In the genomic region with DNA sequence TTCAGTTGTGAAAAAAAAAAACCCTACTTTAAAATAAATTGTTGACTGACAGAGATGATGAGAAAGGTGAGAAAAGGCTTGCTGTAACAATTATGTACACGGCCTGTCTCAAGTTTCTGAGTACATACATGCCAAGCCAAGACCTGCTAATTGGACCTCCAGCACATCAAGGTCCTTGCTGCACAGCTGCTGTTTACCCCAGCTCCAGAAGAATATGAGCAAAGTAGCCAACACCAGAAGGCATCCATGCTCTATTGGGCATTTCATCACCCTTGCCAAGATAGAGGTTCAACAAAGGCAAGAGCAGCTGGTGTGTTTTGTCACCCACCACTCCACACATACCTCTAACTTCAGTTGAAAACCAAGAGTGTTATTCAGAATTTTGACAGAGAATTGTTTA, we compare ENCODE assay signal across 11 mouse cellular contexts.
DNase-seq lines count a peak whose midpoint lies in the region; ATAC-seq lines count a peak whose summit lies in the region.
"Had no signal": no experiment of that assay in that cellular context is flagged by ENCODE, and none has a peak within 500 bp of the region (broad histone marks: within the 10 kb centered on the region; RNA-seq: fewer than 3 reads in every experiment).

No protein-coding gene starts in this region.

- no peaks in the 10 kb centered on the region for H3K9me3 ChIP-seq in heart, embryonic 14.5 days (ENCODE audit: control insufficient read depth, low read length)
- no peaks in the 10 kb centered on the region for H3K9me3 ChIP-seq in heart, embryonic 11.5 days (replicated peaks; ENCODE audit: control insufficient read depth, low read length)
- no peaks in the 10 kb centered on the region for H3K9me3 ChIP-seq in lung, embryonic 15.5 days
- no peaks in the 10 kb centered on the region for H3K9me3 ChIP-seq in embryonic facial prominence, embryonic 13.5 days
- no peaks in the 10 kb centered on the region for H3K9me3 ChIP-seq in limb, embryonic 11.5 days (ENCODE audit: control insufficient read depth, low read length)

- no peaks in the 10 kb centered on the region for H3K27me3 ChIP-seq in heart, embryonic 14.5 days (ENCODE audit: control insufficient read depth, insufficient read depth, low read length)
- no peaks in the 10 kb centered on the region for H3K27me3 ChIP-seq in heart, embryonic 11.5 days (ENCODE audit: control insufficient read depth, insufficient read depth, low read length)
- no peaks in the 10 kb centered on the region for H3K27me3 ChIP-seq in lung, embryonic 15.5 days
- H3K27me3 ChIP-seq in embryonic facial prominence, embryonic 13.5 days = no peaks in the 10 kb centered on the region
- H3K27me3 ChIP-seq in limb, embryonic 11.5 days (ENCODE audit: control insufficient read depth, insufficient read depth, low read length) = no peaks in the 10 kb centered on the region

- no peak for ATAC-seq in heart, embryonic 14.5 days (ENCODE audit: insufficient number of reproducible peaks, insufficient read depth, low FRiP score, low read depth)
- no peak for ATAC-seq in heart, embryonic 11.5 days (replicated peaks; ENCODE audit: insufficient number of reproducible peaks, low FRiP score, low TSS enrichment)
- ATAC-seq in lung, embryonic 15.5 days (ENCODE audit: borderline replicate concordance, extremely low read depth, low FRiP score, low TSS enrichment) = no peak
- ATAC-seq in embryonic facial prominence, embryonic 13.5 days (ENCODE audit: insufficient number of reproducible peaks, insufficient read depth, low FRiP score, low TSS enrichment, low read depth) = no peak
- no peak for ATAC-seq in limb, embryonic 11.5 days (ENCODE audit: insufficient number of reproducible peaks, low FRiP score, low TSS enrichment, low read depth)

- peaks cover 7 to 20% of the 10 kb centered on the region in 2 experiments for H3K4me1 ChIP-seq in heart, embryonic 14.5 days (ENCODE audit: control insufficient read depth in 2 of 2, insufficient read depth in 2 of 2, low read length in 2 of 2)
- H3K4me1 ChIP-seq in heart, embryonic 11.5 days (ENCODE audit: control insufficient read depth, insufficient read depth, low read length) = no peaks in the 10 kb centered on the region
- no peaks in the 10 kb centered on the region for H3K4me1 ChIP-seq in lung, embryonic 15.5 days
- peaks cover 16% of the 10 kb centered on the region for H3K4me1 ChIP-seq in embryonic facial prominence, embryonic 13.5 days
- peaks cover 15% of the 10 kb centered on the region for H3K4me1 ChIP-seq in limb, embryonic 11.5 days (ENCODE audit: control insufficient read depth, insufficient read depth, low read length)

- no peak overlapping the region for H3K4me3 ChIP-seq in heart, embryonic 14.5 days (ENCODE audit: control insufficient read depth in 1 of 2, insufficient read depth in 1 of 2, low read depth in 1 of 2, low read length in 2 of 2)
- no peak overlapping the region for H3K4me3 ChIP-seq in heart, embryonic 11.5 days (ENCODE audit: low read depth, low read length)
- no peak overlapping the region for H3K4me3 ChIP-seq in lung, embryonic 15.5 days
- no peak overlapping the region for H3K4me3 ChIP-seq in embryonic facial prominence, embryonic 13.5 days
- H3K4me3 ChIP-seq in limb, embryonic 11.5 days (ENCODE audit: low read depth, low read length) = no peak overlapping the region

- H3K36me3 ChIP-seq in heart, embryonic 14.5 days (ENCODE audit: control insufficient read depth, insufficient read depth, low read length) = no peaks in the 10 kb centered on the region
- no peaks in the 10 kb centered on the region for H3K36me3 ChIP-seq in heart, embryonic 11.5 days (ENCODE audit: control insufficient read depth, insufficient read depth, low read length)
- no peaks in the 10 kb centered on the region for H3K36me3 ChIP-seq in lung, embryonic 15.5 days
- H3K36me3 ChIP-seq in embryonic facial prominence, embryonic 13.5 days = no peaks in the 10 kb centered on the region
- H3K36me3 ChIP-seq in limb, embryonic 11.5 days (ENCODE audit: control insufficient read depth, insufficient read depth, low read length) = no peaks in the 10 kb centered on the region

- peak overlapping the region; percentile 25 to 42; a peak in 3 of 4 replicates for H3K27ac ChIP-seq in heart, embryonic 14.5 days (replicated peaks in 1 of 2; ENCODE audit: control insufficient read depth in 1 of 2, insufficient read depth in 1 of 2, low read depth in 2 of 2, low read length in 2 of 2)
- H3K27ac ChIP-seq in heart, embryonic 11.5 days (ENCODE audit: low read depth, low read length) = no peak overlapping the region
- H3K27ac ChIP-seq in lung, embryonic 15.5 days = peak overlapping the region; percentile 35; the same call in 1 of the 2 replicates
- peak overlapping the region; percentile 55; the same call in 1 of the 2 replicates for H3K27ac ChIP-seq in embryonic facial prominence, embryonic 13.5 days
- H3K27ac ChIP-seq in limb, embryonic 11.5 days (replicated peaks; ENCODE audit: low read depth, low read length) = peak overlapping the region; percentile 36; the same call in 1 of the 2 replicates

- H3K9ac ChIP-seq in heart, embryonic 14.5 days (ENCODE audit: low read length) = no peak overlapping the region
- no peak overlapping the region for H3K9ac ChIP-seq in heart, embryonic 11.5 days (ENCODE audit: low read depth, low read length)
- no peak overlapping the region for H3K9ac ChIP-seq in lung, embryonic 15.5 days
- no peak overlapping the region for H3K9ac ChIP-seq in embryonic facial prominence, embryonic 13.5 days
- H3K9ac ChIP-seq in limb, embryonic 11.5 days (ENCODE audit: low read length) = no peak overlapping the region

- 45% methylated on average over 1 of the region's 1 CpGs for WGBS in heart, embryonic 14.5 days
- WGBS in heart, embryonic 11.5 days (ENCODE audit: insufficient replicate concordance) = 55% methylated on average over 1 of the region's 1 CpGs
- WGBS in lung, embryonic 15.5 days = 22% methylated on average over 1 of the region's 1 CpGs
- WGBS in embryonic facial prominence, embryonic 13.5 days = 8% methylated on average over 1 of the region's 1 CpGs
- 3% methylated on average over 1 of the region's 1 CpGs for WGBS in limb, embryonic 11.5 days

- H3K4me2 ChIP-seq in heart, embryonic 14.5 days (ENCODE audit: low read length) = no peak overlapping the region
- no peak overlapping the region for H3K4me2 ChIP-seq in heart, embryonic 11.5 days
- no peak overlapping the region for H3K4me2 ChIP-seq in lung, embryonic 15.5 days
- no peak overlapping the region for H3K4me2 ChIP-seq in embryonic facial prominence, embryonic 13.5 days
- H3K4me2 ChIP-seq in limb, embryonic 11.5 days (ENCODE audit: low read depth, severe bottlenecking) = no peak overlapping the region

- DNase-seq in lung, postnatal 14 days = no peak
- peak; percentile 31 for DNase-seq in limb, embryonic 11.5 days (ENCODE audit: low spot score)
- DNase-seq in natural killer cell, adult 2 months (ENCODE audit: low spot score in 2 of 2) = no peak
- no peak for DNase-seq in urinary bladder, postnatal 25 days (ENCODE audit: low spot score)
- DNase-seq: kidney, adult 8-10 months; layer of hippocampus, postnatal 36 days; thymus, postnatal 25 days had no signal
